Mouse (Mus musculus): ENCODE data around the gene Fbxl5.

Gene Fbxl5

GRCm38 (mm10) chr5:43821538-43821937, at the start of gene Fbxl5:
TSS of gene Fbxl5 (minus strand) at chr5:43821638.
- DNase-seq, result no peak

- DNase-seq, result peak; percentile 59 to 65
These were observed 47.5 kb upstream of the Fbxl5 start for GRCm38 (mm10) chr5:43868711-43869600.

GRCm38 (mm10) chr5:43868253-43868652, 46.8 kb upstream of the Fbxl5 start, which contains the start of gene Cd38:
TSS of gene Cd38 (plus strand) at chr5:43868553.
- DNase-seq, result no peak

GRCm38 (mm10) chr5:43865316-43865715, 43.9 kb upstream of the Fbxl5 start:
- no peak for DNase-seq

GRCm38 (mm10) chr5:43863642-43864041, 42.2 kb upstream of the Fbxl5 start:
- DNase-seq, result no peak

- DNase-seq, result no peak
These were observed 39.4 kb upstream of the Fbxl5 start for GRCm38 (mm10) chr5:43860670-43861431.

GRCm38 (mm10) chr5:43860096-43860495, 38.7 kb upstream of the Fbxl5 start:
- DNase-seq, result no peak

GRCm38 (mm10) chr5:43859663-43860062, 38.2 kb upstream of the Fbxl5 start:
- no peak for DNase-seq

GRCm38 (mm10) chr5:43855769-43856168, 34.3 kb upstream of the Fbxl5 start:
- no peak for DNase-seq

GRCm38 (mm10) chr5:43853868-43854488, 32.5 kb upstream of the Fbxl5 start:
- no peak for DNase-seq

GRCm38 (mm10) chr5:43853096-43853867, 31.8 kb upstream of the Fbxl5 start:
- DNase-seq, result no peak

GRCm38 (mm10) chr5:43848275-43848674, 26.8 kb upstream of the Fbxl5 start:
- DNase-seq, result no peak

- no peak for DNase-seq
These were observed 26.1 kb upstream of the Fbxl5 start for GRCm38 (mm10) chr5:43847555-43847954.

GRCm38 (mm10) chr5:43846227-43846626, 24.8 kb upstream of the Fbxl5 start:
- no peak for DNase-seq

GRCm38 (mm10) chr5:43845646-43846045, 24.2 kb upstream of the Fbxl5 start:
- DNase-seq, result no peak

GRCm38 (mm10) chr5:43845083-43845482, 23.6 kb upstream of the Fbxl5 start:
- DNase-seq, result no peak

- no peak for DNase-seq
These were observed 21.2 kb upstream of the Fbxl5 start for GRCm38 (mm10) chr5:43842576-43843155.

GRCm38 (mm10) chr5:43842011-43842285, 20.5 kb upstream of the Fbxl5 start:
- DNase-seq, result no peak

GRCm38 (mm10) chr5:43841144-43842010, 19.9 kb upstream of the Fbxl5 start:
- DNase-seq, result peak in 1 of 2 experiments; percentile 60

GRCm38 (mm10) chr5:43837372-43837771, 15.9 kb upstream of the Fbxl5 start:
- DNase-seq, result peak; percentile 43 to 67

- DNase-seq, result peak in 1 of 2 experiments; percentile 57
These were observed 15.2 kb upstream of the Fbxl5 start for GRCm38 (mm10) chr5:43836590-43836989.
